Mouse (Mus musculus): ENCODE measurements at regions not wholly inside any gene's neighbourhood (a gene's known extent, or its start where the extent isn't known, plus 50 kb on each side); places are given as distances from the start of the nearest gene placed in this dataset.
"Not testable (repeated sequence)": the region's sequence is repeated elsewhere in the genome, so short reads cannot be mapped to it uniquely, and the experiment has no call there.

DNA sequence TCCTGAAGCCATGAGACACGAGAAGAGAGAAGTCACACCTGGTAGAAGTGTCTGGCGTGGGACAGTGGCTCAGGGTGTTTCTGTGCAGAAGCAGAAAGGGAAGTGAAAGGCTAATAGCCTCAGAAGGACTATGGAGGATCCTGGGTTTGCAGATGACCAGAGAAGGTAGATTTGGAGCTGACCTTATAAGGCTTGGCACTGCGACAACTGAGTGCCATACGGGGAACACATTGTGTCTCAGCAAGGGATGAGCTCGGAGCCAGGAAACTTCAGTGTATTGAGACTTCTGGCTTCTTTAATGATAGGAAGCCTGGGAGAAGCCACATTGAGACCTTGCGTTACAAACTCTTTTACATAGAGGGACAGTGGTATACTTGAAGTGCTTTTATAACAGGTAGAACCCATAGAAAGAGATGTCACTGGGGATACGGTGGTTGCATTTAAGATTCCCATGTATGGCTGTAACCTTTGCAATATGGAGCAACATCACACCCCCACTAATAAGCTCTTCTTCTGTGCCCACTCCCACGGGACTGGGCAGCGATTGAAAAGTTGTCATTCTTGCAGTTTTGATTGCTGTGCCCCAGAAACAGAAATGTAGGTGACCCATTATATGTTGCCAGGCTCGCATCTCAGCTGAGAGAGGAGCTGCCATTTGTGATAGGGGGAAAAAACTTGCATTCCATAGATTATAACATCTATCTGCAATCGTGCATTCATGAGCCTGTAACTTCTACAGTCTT, 61.8 kb upstream of the Dync1i1 start:
- no peak for DNase-seq

GRCm38 (mm10) chr6:5645150-5645732, 80.2 kb upstream of the Dync1i1 start:
- peak; percentile 63 to 74 for DNase-seq

DNA sequence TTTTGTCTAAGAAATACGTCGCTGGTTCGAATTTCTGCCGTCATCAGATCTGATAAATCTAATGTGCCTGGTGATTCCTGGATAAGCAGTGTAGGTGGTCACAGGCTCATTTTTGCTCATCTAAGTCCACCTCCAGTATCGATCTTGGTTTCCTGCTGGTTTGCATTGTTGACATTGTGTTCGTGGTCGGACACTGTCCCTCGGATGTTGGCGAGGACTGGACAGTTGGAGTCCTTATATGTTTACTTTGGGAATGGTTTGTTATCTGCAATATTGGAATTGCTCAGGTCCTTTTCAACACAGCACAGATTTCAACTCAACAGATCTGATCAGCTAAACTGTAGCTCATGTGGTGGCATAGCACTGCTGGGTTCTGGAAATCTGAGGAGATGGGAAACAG, 91.2 kb upstream of the Dync1i1 start:
- no peak for DNase-seq

GRCm38 (mm10) chr6:5633036-5633708, 92.3 kb upstream of the Dync1i1 start:
- peak; percentile 42 to 64 for DNase-seq

DNA sequence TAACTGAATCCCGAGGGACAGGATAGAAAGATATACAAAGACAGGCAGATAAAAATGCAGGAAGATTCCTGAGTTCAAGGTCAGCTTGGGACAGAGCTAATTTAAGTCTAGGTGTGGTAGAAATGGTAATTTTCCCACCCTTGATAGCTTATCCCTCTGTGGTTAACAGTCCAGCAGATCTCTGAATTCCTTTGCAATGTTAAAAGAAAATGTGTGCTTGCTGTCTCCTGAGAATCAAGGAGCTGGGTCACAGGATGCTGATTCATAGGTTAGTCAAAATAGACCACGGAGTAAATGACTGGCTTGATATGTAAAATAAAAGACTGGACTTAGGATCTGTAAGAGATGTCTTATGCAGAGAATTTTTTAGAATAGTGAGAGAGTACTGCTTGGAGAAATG, 101.4 kb upstream of the Dync1i1 start:
- DNase-seq: no peak

DNA sequence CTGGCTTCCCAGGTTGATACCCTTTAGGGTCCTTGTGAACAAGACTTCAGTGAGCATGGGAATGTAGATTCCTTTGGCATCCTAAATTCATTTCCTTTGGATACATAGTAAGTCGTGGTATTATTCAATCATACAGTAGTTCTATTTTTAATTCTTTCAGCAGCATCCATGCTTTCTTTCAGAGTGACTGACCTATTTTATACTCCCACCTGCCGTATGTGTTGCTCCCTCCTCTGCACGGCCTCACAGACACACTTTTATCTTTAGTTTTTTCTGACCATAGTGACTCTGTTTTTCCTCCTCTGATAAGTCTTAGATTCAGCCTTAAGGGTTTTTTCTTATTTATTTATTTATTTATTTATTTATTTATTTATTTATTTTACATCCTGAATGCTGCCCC, 103.9 kb upstream of the Dync1i1 start:
- DNase-seq: no peak

GRCm38 (mm10) chr6:5594011-5594410, 97.9 kb upstream of the Pdk4 start:
- no peak for DNase-seq

- peak; percentile 64 to 76 for DNase-seq
Observed at GRCm38 (mm10) chr6:5589635-5590034, 93.5 kb upstream of the Pdk4 start.

GRCm38 (mm10) chr6:5582923-5583525, 86.9 kb upstream of the Pdk4 start:
- DNase-seq: no peak

DNA sequence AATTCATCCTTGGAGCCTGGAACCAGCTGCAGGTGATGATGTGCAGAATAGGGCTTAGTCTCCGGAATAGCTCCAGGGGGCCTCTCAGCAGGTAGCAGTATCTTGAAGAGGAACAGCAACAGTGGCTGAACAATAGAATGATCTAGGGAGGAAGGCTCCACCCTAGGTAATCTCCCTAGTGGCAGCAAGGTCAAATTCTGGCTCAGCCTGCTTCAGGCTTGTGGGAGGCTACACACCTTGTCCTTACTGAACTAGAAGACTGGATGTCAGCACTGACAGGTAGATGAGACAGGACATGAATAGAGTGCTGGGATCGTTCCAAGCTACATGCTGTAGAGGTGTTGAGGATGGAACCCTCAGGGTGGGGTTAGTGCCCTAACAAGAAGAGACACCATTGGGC, 80.8 kb upstream of the Pdk4 start:
- DNase-seq: not testable (repeated sequence)

- no peak for DNase-seq
Observed at GRCm38 (mm10) chr6:5566582-5566981, 70.5 kb upstream of the Pdk4 start.

DNA sequence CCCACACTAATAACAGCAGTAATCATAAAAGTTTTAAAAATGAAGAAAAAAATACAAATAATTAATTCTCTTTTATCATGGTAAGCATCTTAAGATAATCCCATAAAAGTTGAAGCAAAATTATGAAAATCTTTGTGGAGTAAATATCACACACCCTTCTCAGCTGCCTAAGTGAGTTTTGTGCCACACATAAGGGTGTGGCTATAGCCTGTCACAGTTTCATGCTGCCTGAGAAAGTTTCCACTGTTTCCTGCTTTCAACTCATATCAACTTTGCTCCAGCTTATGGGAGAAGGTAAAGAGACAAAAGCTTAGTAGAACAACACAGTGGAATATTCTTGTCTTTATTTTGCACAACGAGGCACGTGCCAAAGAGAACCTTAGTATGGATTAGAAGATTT, 68.9 kb upstream of the Pdk4 start:
- DNase-seq: no peak

DNA sequence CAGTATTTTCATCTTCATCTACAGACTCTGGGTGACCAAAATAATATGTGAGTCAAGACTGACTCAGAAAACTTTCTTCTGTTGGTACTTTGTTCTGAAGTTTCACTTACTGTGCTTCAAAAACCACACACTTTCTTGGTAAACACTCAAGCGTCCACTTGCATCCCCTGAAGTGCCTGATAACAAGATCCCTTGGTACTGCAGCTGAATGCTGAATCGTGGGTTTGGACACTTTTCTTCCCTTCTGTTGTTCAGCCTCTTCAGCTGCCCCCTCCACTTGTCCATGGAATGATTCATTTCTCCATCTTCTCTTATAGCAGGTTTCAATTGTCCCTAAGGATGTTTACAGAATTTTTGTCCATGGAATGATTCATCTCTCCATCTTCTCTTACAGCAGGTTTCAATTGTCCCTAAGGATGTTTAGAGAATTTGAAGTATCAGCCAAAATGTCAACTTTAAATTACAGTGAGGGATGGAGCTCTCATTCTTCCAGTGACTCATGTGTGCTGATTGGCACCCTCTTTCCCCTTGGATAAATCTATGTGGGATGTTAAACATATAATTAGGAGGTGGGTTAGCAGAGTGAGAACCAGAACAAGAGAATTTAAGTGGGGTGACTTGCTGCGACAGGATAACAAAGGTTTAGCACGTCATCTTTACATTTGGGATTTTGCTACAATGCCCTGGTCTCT, 57.7 kb upstream of the Pdk4 start:
- peak; percentile 53 to 58 for DNase-seq

DNA sequence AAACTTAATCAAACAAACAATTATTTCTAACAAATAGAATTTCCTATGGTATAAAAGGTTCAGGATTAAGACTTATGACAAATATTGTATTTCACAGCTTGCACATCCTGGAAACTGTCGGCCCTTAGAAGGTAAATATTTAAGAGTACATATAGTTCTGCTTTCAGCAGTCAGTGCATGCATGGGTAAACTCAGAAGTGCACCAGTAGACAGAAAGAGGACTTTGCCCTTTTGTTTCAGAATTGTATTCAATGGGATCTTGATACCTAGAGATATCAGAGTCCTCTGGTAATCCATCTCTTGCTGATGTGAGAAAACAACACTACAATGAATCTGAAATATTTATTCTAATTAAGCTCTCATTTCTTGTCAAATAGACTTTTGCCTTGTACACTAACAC, 54.0 kb upstream of the Pdk4 start:
- DNase-seq: no peak
